Comparison of ENCODE assay signal across 9 mouse cellular contexts in genomic region chr7:13123554-13124153, GRCm38 (mm10). TPM values are rescaled to one million over a fixed set of nuclear protein-coding genes. Genes with fewer than 3 reads are reported as not detected.
DNase-seq lines count a peak whose midpoint lies in the region; ATAC-seq and TF ChIP-seq lines count a peak whose summit lies in the region.
"Not testable (repeated sequence)": the region's sequence is repeated elsewhere in the genome, so short reads cannot be mapped to it uniquely, and the experiment has no call there.
"Had no signal": no experiment of that assay in that cellular context is flagged by ENCODE, and none has a peak within 500 bp of the region (broad histone marks: within the 10 kb centered on the region; RNA-seq: fewer than 3 reads in every experiment).

No protein-coding gene starts in this region.

- under 1% methylated on average over 24 of the region's 34 CpGs for WGBS in forebrain, embryonic 10.5 days
- 2% methylated on average over 8 of the region's 34 CpGs for WGBS in heart, postnatal 0 days
- WGBS in liver, embryonic 16.5 days (ENCODE audit: insufficient replicate concordance): 3% methylated on average over 14 of the region's 34 CpGs
- WGBS in midbrain, embryonic 14.5 days: 0% methylated on average over 18 of the region's 34 CpGs

- not testable (repeated sequence) for H3K9me3 ChIP-seq in ES-Bruce4 (replicated peaks; ENCODE audit: control insufficient read depth, insufficient read depth, low read length, poor library complexity, severe bottlenecking); forebrain, embryonic 10.5 days; heart, postnatal 0 days (replicated peaks; ENCODE audit: control insufficient read depth, low read length); liver, embryonic 16.5 days (replicated peaks; ENCODE audit: control insufficient read depth, low read length); midbrain, embryonic 14.5 days (ENCODE audit: control insufficient read depth, low read length)

- H3K4me2 ChIP-seq in heart, postnatal 0 days (ENCODE audit: low read depth, low read length): peak overlapping the region; percentile 33; the same call in 1 of the 2 replicates
- 0 out of 2 replicates have a peak overlapping the region, but pooled peaks have one; percentile 1 for H3K4me2 ChIP-seq in liver, embryonic 16.5 days (ENCODE audit: low read depth, low read length)
- H3K4me2 ChIP-seq in midbrain, embryonic 14.5 days (ENCODE audit: low read length): peak overlapping the region; percentile 43

- DNase-seq in cerebellum, adult 11-12 months: peak; percentile 32
- not testable (repeated sequence) for DNase-seq in forebrain, embryonic 10.5 days (ENCODE audit: extremely low spot score, low spot score); heart, postnatal 0 days (ENCODE audit: low spot score)
- peak; percentile 3 for DNase-seq in kidney, adult 9 months
- DNase-seq in midbrain, embryonic 14.5 days: peak; percentile 0
- peak; percentile 12 to 13 for DNase-seq in spleen, postnatal 10 days (ENCODE audit: low spot score in 2 of 2)

- not testable (repeated sequence) for H3K4me1 ChIP-seq in ES-Bruce4 (ENCODE audit: control insufficient read depth, insufficient read depth, low read length); forebrain, embryonic 10.5 days; heart, postnatal 0 days (ENCODE audit: control insufficient read depth, insufficient read depth); liver, embryonic 16.5 days (ENCODE audit: control insufficient read depth, low read depth, low read length); midbrain, embryonic 14.5 days (ENCODE audit: control insufficient read depth, insufficient read depth, low read length)

- not testable (repeated sequence) for H3K27me3 ChIP-seq in ES-Bruce4 (ENCODE audit: control insufficient read depth, insufficient read depth, low read length, poor library complexity, severe bottlenecking); forebrain, embryonic 10.5 days (ENCODE audit: poor library complexity, severe bottlenecking); heart, postnatal 0 days (ENCODE audit: control insufficient read depth, insufficient read depth, low read length); liver, embryonic 16.5 days (ENCODE audit: control insufficient read depth, insufficient read depth, low read depth, low read length); midbrain, embryonic 14.5 days (ENCODE audit: control insufficient read depth, insufficient read depth, low read length)

- TF ChIP-seq POLR2A in ES-Bruce4 (IDR thresholded peaks at IDR 0.05; ENCODE audit: insufficient read depth, low read length): not testable (repeated sequence)

- ATAC-seq in heart, postnatal 0 days (ENCODE audit: insufficient read depth, low read depth): peak; percentile 53
- ATAC-seq in liver, embryonic 16.5 days (ENCODE audit: low read depth): peak; percentile 76
- ATAC-seq in midbrain, embryonic 14.5 days (ENCODE audit: low FRiP score, low TSS enrichment): peak; percentile 88

- not testable (repeated sequence) for H3K27ac ChIP-seq in ES-Bruce4 (ENCODE audit: insufficient read depth, low read length); forebrain, embryonic 10.5 days; heart, postnatal 0 days (ENCODE audit: low read depth); liver, embryonic 16.5 days (ENCODE audit: low read length); midbrain, embryonic 14.5 days (replicated peaks; ENCODE audit: low read depth, low read length)

- not testable (repeated sequence) for TF ChIP-seq EP300 in ES-Bruce4 (IDR thresholded peaks at IDR 0.05; ENCODE audit: insufficient read depth, low read depth, low read length); heart, postnatal 0 days (IDR thresholded peaks at IDR 0.05; ENCODE audit: low read depth)

- H3K9ac ChIP-seq in ES-Bruce4 (ENCODE audit: low read depth, poor library complexity, severe bottlenecking); heart, postnatal 0 days (replicated peaks; ENCODE audit: low read depth, low read length); liver, embryonic 16.5 days (ENCODE audit: low read depth, low read length); midbrain, embryonic 14.5 days (replicated peaks; ENCODE audit: low read length): not testable (repeated sequence)

- not testable (repeated sequence) for H3K36me3 ChIP-seq in ES-Bruce4 (ENCODE audit: control insufficient read depth, insufficient read depth, low read length, poor library complexity, severe bottlenecking); forebrain, embryonic 10.5 days (replicated peaks); heart, postnatal 0 days (replicated peaks; ENCODE audit: control insufficient read depth, insufficient read depth, low read length); liver, embryonic 16.5 days (ENCODE audit: control insufficient read depth, insufficient read depth); midbrain, embryonic 14.5 days (ENCODE audit: control insufficient read depth, insufficient read depth, low read length)

- H3K4me3 ChIP-seq in ES-Bruce4 (ENCODE audit: low read depth, low read length): peak overlapping the region; percentile 52
- H3K4me3 ChIP-seq in forebrain, embryonic 10.5 days: peak overlapping the region; percentile 42
- not testable (repeated sequence) for H3K4me3 ChIP-seq in heart, postnatal 0 days (ENCODE audit: low read depth, low read length); liver, embryonic 16.5 days (ENCODE audit: low read depth, low read length)
- peak overlapping the region; percentile 21; the same call in 1 of the 2 replicates for H3K4me3 ChIP-seq in midbrain, embryonic 14.5 days (replicated peaks; ENCODE audit: low read depth, low read length)

- not testable (repeated sequence) for TF ChIP-seq CTCF in ES-Bruce4 (IDR thresholded peaks at IDR 0.05; ENCODE audit: low read depth, low read length); heart, postnatal 0 days (IDR thresholded peaks at IDR 0.05; ENCODE audit: low read depth)

RNA-seq across cellular contexts. Expression of gene Vmn1r86, which starts 3.9 kb away (rescaled TPM):
- not detected in 2 replicates for polyA plus RNA-seq in ES-Bruce4 (2011; ENCODE audit: insufficient read depth, insufficient read length, low read depth, missing spikeins)
- polyA plus RNA-seq in forebrain, embryonic 10.5 days (2016; fragmentation: Nextera tagmentation; extraction: Ambion mirVana): not detected in 2 replicates
- not detected in 2 replicates for total RNA-seq in heart, postnatal 0 days (2014; rRNA removed; ENCODE audit: low replicate concordance)
- not detected in 2 replicates for polyA plus RNA-seq in heart, postnatal 0 days (2015; fragmentation: Nextera tagmentation; extraction: Ambion mirVana)
- not detected in 2 replicates for polyA plus RNA-seq in liver, embryonic 16.5 days (2015; fragmentation: Nextera tagmentation; extraction: Ambion mirVana)
- polyA plus RNA-seq in midbrain, embryonic 14.5 days (2014; fragmentation: Nextera tagmentation; extraction: Ambion mirVana): not detected in 2 replicates
- polyA plus RNA-seq: large intestine, adult 2 months had no signal

RNA-seq across cellular contexts. Expression of gene Vmn1r87, which starts 16.3 kb away (rescaled TPM):
- 0.15 and 0.26 TPM in 2 replicates for polyA plus RNA-seq in ES-Bruce4 (2011; ENCODE audit: insufficient read depth, insufficient read length, low read depth, missing spikeins)
- not detected in 2 replicates for polyA plus RNA-seq in forebrain, embryonic 10.5 days (2016; fragmentation: Nextera tagmentation; extraction: Ambion mirVana)
- not detected in 2 replicates for total RNA-seq in heart, postnatal 0 days (2014; rRNA removed; ENCODE audit: low replicate concordance)
- polyA plus RNA-seq in heart, postnatal 0 days (2015; fragmentation: Nextera tagmentation; extraction: Ambion mirVana): not detected in 2 replicates
- polyA plus RNA-seq in liver, embryonic 16.5 days (2015; fragmentation: Nextera tagmentation; extraction: Ambion mirVana): not detected in 2 replicates
- polyA plus RNA-seq in midbrain, embryonic 14.5 days (2014; fragmentation: Nextera tagmentation; extraction: Ambion mirVana): not detected in 2 replicates
- polyA plus RNA-seq: large intestine, adult 2 months had no signal

RNA-seq across cellular contexts. Expression of gene Vmn1r85, which starts 28.7 kb away (rescaled TPM):
- 0.22 and 0.24 TPM in 2 replicates for polyA plus RNA-seq in ES-Bruce4 (2011; ENCODE audit: insufficient read depth, insufficient read length, low read depth, missing spikeins)
- not detected in 2 replicates for polyA plus RNA-seq in forebrain, embryonic 10.5 days (2016; fragmentation: Nextera tagmentation; extraction: Ambion mirVana)
- total RNA-seq in heart, postnatal 0 days (2014; rRNA removed; ENCODE audit: low replicate concordance): not detected in 2 replicates
- not detected in 2 replicates for polyA plus RNA-seq in heart, postnatal 0 days (2015; fragmentation: Nextera tagmentation; extraction: Ambion mirVana)
- polyA plus RNA-seq in liver, embryonic 16.5 days (2015; fragmentation: Nextera tagmentation; extraction: Ambion mirVana): not detected in 2 replicates
- polyA plus RNA-seq in midbrain, embryonic 14.5 days (2014; fragmentation: Nextera tagmentation; extraction: Ambion mirVana): 0.09 TPM in 1 of 2 replicates, not detected in the other
- polyA plus RNA-seq: large intestine, adult 2 months had no signal

RNA-seq across cellular contexts. Expression of gene Vmn1r88, which starts 35.7 kb away (rescaled TPM):
- 0.64 and 0.78 TPM in 2 replicates for polyA plus RNA-seq in ES-Bruce4 (2011; ENCODE audit: insufficient read depth, insufficient read length, low read depth, missing spikeins)
- polyA plus RNA-seq in forebrain, embryonic 10.5 days (2016; fragmentation: Nextera tagmentation; extraction: Ambion mirVana): not detected in 2 replicates
- total RNA-seq in heart, postnatal 0 days (2014; rRNA removed; ENCODE audit: low replicate concordance): not detected in 2 replicates
- polyA plus RNA-seq in heart, postnatal 0 days (2015; fragmentation: Nextera tagmentation; extraction: Ambion mirVana): not detected in 2 replicates
- polyA plus RNA-seq in liver, embryonic 16.5 days (2015; fragmentation: Nextera tagmentation; extraction: Ambion mirVana): not detected in 2 replicates
- not detected in 2 replicates for polyA plus RNA-seq in midbrain, embryonic 14.5 days (2014; fragmentation: Nextera tagmentation; extraction: Ambion mirVana)
- polyA plus RNA-seq: large intestine, adult 2 months had no signal
